Mouse (Mus musculus): Measurements from ENCODE around the gene Midn.

The Midn gene

GRCm38 (mm10) chr10:80130403-80131031 lies 17.6 kb upstream of the Midn start:
- DNase-seq, result no peak

- no peak for DNase-seq
These were observed 16.6 kb upstream of the Midn start for GRCm38 (mm10) chr10:80131316-80131951.

GRCm38 (mm10) chr10:80131952-80132350 lies 16.1 kb upstream of the Midn start:
- no peak for DNase-seq

GRCm38 (mm10) chr10:80133226-80133849 lies 14.7 kb upstream of the Midn start:
- no peak for DNase-seq

- DNase-seq, result peak in 1 of 2 experiments; percentile 52
These were observed 13.7 kb upstream of the Midn start for GRCm38 (mm10) chr10:80134421-80134820.

- no peak for DNase-seq
These were observed 12.9 kb upstream of the Midn start for GRCm38 (mm10) chr10:80135161-80135560.

- DNase-seq, result no peak
These were observed 12.4 kb upstream of the Midn start for GRCm38 (mm10) chr10:80135641-80136040.

- DNase-seq, result no peak
These were observed 11.7 kb upstream of the Midn start for GRCm38 (mm10) chr10:80136179-80136951.

- peak; percentile 66 to 75 for DNase-seq
These were observed 11.0 kb upstream of the Midn start for GRCm38 (mm10) chr10:80136952-80137625.

GRCm38 (mm10) chr10:80137626-80138552 lies 10.2 kb upstream of the Midn start:
- DNase-seq, result peak in 1 of 2 experiments; percentile 40

GRCm38 (mm10) chr10:80138553-80139438 lies 9.3 kb upstream of the Midn start, which contains the start of gene Atp5d:
Gene Atp5d (plus strand): TSS chr10:80138632.
- DNase-seq, result peak; percentile 66 to 76

GRCm38 (mm10) chr10:80139439-80139775 lies 8.7 kb upstream of the Midn start:
- no peak for DNase-seq

GRCm38 (mm10) chr10:80139975-80140665 lies 8.0 kb upstream of the Midn start:
- no peak for DNase-seq

- DNase-seq, result no peak
These were observed 7.4 kb upstream of the Midn start, which contains the start of gene Cbarp for GRCm38 (mm10) chr10:80140666-80141035. Gene Cbarp (minus strand): TSS chr10:80140835.

GRCm38 (mm10) chr10:80141243-80141642 lies 6.8 kb upstream of the Midn start:
- peak; percentile 98 to 99 for DNase-seq

- peak; percentile 97 to 98 for DNase-seq
These were observed 6.1 kb upstream of the Midn start for GRCm38 (mm10) chr10:80141786-80142529.

GRCm38 (mm10) chr10:80142530-80142925 lies 5.5 kb upstream of the Midn start:
- DNase-seq, result peak in 1 of 2 experiments; percentile 59

GRCm38 (mm10) chr10:80143664-80144063 lies 4.4 kb upstream of the Midn start:
- DNase-seq, result no peak

- DNase-seq, result no peak
These were observed 3.9 kb upstream of the Midn start for GRCm38 (mm10) chr10:80144159-80144558.

All from lung, adult 18-20 months (tissue).